Mouse (Mus musculus) fat pad, adult 2 months (tissue): ENCODE measurements around the gene Nfatc2.

Source experiments
- DNase-seq: peaks from one replicate; pipeline ENCODE4 v3.0.0-alpha.2; 2011; ENCODE audit warnings: low read depth, low spot score; ENCODE audit errors: extremely low read depth

Nfatc2 gene

DNA sequence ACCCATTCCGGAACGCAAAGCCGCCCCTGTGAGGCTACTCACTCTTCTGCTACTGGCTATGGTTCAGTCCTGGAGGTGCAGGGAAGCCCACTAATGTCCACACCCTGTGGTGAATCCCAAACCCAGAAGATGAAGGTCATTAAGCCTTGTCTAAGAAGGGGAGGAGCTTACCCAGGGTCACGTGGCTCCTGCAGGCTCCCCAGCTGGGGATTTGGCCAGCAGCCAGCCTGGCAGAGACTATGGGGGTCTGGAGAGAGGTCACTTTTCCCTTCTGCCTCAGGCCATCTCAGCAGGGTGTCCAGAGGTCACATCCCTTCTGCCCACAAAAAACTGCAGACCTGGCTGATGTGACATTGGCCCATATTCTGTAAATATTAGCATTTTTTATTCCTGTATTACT, 153.9 kb downstream of the Nfatc2 start:
- DNase-seq: no peak

DNA sequence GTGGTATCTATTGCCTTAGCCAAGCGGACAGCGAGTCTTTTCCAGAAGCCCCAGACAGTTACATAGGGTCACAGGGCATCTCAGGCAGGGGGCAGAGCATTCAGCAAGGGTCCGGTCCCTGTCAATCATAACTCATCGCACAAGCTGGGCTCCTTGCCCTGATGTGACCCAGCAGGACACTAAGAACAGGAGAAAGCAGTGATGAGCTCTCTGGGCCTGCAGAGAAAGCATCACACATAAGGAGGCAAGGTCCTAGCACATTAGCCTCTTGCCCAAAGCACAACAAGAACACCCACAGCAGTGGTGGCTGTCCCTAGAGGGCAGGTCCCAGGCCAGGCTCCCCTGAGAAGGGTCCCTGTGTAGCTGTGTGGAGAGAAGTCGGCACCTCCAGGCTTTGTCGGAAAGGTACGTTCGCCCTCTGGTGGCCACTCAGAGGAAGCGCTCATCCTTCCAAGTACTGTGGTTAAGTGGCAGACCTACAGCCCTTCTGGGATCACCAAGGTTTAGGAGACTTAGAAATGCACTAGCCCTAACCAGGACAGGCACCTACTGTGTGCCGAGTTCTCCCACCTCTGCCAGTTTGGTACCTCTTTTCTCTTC, 156.1 kb downstream of the Nfatc2 start:
- DNase-seq: no peak

DNA sequence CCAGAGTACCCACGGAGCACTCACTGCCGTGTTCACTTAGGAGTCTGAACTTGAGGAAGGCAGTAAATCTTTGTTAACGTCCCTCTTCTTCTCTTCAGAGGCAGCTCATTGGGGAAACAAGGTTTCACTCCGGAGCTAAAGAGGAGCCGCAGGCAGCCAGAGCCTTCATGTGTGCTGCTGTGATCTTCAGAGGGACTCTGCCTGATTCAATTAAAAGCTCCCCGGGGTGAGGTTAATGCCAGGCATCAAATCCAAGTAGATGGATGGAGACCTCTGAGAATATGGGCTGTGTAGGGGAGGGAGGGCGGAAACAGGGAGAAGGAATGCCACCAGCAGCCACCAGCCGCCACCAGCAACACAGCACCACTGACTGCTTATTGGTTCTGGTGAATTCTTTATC, 157.3 kb downstream of the Nfatc2 start:
- no peak for DNase-seq

DNA sequence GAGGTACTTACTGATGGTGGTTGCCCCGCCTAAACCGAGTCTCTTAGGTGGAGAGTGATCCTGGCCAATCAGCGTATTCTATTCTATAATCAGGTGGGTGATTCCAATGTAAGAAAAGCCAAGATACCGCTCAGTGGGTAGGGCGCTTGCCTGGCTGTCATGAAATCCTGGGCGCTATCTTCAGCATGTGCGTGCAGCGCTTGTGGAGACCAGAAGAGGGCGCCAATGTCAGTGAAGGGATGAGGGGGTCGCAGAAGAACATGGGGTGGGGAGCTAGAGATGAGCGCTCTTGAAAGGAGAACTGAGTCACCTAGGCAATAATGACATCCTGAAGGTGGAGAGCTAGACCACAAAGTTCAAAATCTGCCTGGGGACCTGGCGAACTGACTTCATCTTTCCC, 160.0 kb downstream of the Nfatc2 start:
- no peak for DNase-seq

DNA sequence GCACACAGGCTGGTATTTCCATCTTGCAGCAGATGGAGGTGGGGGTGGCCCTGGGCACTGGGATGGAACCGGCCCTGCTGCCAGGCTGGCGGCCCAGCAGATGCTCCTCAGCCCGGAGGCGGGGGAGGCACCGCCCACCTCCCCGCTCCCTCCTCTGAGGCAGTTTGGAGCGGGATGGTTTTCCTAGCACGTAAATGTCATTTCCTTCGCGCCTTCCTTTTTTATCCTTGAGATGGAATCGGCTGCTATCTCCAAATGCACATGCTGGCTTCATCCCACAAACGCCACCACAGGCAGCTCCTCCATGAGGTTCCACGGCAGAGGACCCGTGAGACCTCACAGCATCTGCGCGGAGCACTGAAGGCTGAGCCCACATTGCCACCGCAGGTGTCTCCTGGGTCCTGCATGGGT, 160.5 kb downstream of the Nfatc2 start:
- DNase-seq: no peak

DNA sequence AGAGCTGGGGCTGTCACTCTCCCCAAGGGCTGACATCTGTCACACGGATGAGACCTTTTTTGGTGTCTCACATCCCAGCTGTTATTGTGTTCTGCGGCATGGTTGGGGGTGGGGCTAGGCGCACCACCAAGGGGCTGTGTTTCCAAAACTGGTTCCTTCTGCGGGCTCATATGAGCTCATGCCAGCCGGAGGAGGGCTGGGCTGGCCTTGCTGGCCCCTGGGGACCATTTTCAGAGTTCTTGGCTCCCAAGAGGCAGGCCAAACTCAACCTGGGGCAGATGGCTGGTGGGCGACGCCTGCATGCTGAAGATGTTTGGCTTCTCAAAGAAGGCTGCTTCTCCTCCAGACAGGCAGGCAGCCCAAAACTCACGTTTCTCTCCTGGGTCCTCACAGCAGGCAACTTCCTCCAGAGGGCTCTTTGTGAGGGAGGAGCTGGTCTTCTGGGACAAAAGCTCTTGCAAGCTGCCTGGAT, 162.4 kb downstream of the Nfatc2 start:
- no peak for DNase-seq

DNA sequence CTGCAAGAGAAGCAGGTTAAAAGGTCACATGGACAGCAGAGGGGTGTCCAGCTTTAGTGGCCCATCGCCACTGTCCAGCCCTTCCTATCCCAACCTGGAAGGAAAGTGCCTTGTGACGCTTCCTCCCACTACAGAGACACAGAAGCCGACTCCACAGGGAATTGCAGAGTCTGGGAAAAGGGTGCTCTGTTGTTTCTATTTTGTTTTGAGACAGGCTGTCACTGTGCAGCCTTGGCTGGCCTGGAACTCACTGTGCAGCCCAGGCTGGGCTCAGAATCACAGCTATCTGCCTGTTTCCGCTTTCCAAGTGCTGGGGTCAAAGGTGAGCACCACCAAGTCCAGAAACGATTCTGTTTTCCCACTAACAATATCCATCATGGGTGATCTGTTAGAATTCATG, 167.3 kb downstream of the Nfatc2 start:
- DNase-seq: no peak

DNA sequence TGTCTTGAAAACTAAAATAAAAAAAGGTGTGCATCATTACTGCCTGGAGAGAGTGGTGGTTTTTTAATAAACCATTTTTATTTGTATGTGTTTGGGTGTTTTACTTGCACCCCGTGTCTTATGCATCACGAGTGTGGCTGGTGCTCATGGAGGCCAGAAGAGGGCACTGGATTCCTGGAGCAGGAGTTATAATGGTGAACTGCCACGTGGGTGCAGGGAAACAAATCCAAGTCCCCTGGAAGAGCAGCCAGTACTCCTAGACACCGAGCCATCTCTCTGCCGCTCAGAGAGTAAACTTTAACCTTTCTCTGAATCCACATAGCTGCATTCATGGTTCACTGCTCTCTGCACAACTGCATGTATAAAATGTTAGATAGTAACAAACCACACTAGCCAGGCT, 168.1 kb downstream of the Nfatc2 start:
- no peak for DNase-seq

DNA sequence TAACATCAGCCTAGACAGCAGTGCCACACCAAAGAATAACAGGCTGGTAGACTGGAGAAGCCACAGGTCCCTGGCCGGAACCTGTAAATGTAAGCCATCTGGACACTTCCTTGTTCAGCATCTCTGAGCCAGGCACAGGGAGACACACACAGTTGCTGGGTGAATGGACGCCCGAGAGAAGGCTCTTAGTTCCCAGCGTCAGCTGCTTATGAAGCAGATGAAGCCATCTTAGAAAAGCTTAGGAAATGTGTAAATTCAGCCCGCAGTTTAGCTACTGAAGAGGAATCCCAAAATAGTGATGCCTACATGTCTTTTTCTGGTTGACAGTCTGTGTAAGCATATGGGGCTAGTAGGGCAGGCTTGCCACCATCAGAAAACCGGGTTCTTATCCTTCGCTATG, 169.1 kb downstream of the Nfatc2 start:
- DNase-seq: no peak

DNA sequence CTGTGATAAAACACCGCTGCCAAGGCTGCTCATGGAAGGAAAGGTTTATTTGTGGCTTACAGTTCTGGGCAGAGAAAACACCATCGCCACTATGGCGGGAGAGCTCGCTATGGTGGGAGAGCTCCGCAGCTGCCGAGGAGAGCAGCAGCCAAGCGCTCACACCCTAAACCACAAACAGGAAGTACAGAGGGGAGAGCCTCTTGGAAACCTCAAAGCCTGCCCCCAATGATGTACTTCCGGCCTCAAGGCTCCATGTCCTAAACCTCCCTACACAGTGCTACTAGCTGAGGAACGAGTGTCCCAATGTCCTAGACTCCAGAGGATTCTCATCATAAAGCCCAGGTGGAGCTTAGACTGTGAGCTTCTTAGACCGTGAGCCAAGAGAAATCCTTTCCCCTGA, 171.9 kb downstream of the Nfatc2 start:
- no peak for DNase-seq

DNA sequence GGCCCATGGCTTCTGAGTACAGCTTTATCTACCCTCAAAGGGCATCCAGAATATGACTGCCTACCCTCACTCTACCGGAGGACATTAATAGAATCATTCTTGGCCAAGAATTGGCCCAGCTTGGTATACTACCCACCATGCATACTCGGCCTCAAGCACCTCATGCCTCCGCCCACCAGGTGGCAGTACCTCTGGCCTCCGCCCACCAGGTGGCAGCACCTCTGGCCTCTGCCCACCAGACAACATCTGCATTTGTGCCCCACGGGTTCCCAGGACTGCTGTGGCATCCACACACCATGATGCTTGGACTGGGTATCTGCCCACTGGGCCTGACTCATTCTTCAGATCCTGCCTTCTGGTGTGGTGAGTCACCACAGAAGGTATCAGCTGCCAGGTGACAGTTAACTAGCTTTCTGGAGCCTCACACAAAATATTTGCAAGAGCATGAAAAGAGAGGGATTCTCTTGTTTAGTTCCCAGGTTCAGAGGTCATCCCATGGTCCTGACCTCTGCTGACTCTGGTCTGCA, 173.0 kb downstream of the Nfatc2 start:
- DNase-seq: no peak
